Mouse (Mus musculus) forebrain, embryonic 14.5 days (tissue): ENCODE measurements at regions not wholly inside any gene's neighbourhood (a gene's known extent, or its start where the extent isn't known, plus 50 kb on each side); places are given as distances from the start of the nearest gene placed in this dataset.
A peak's percentile ranks its signal among the peaks of the same experiment; 100 is the strongest.
"Not testable (repeated sequence)": the region's sequence is repeated elsewhere in the genome, so short reads cannot be mapped to it uniquely, and the experiment has no call there.

ENCODE experiments used
- ATAC-seq: fragments of 200-750 bp; cut with Nextera tagmentation; 2 replicates; pipeline ENCODE4 v1.8.0; 2017; ENCODE audit warnings: mild to moderate bottlenecking, moderate library complexity
- DNase-seq: peaks from one replicate; pipeline ENCODE4 v3.0.0-alpha.2; 2015; ENCODE audit warnings: low spot score
- H3K27ac ChIP-seq: fragments of 300-500 bp; sonication (generic); 2 replicates; pipeline ENCODE4 v1.5.1; 2014; ENCODE audit warnings: low read depth, mild to moderate bottlenecking, control low read depth, low read length, moderate library complexity
- H3K27me3 ChIP-seq: fragments of 300-500 bp; sonication (generic); replicated peaks from 2 replicates; pipeline ENCODE4 v1.6.1; 2014; ENCODE audit warnings: low read length, control low read depth, mixed read lengths; ENCODE audit not compliant: control insufficient read depth, insufficient read depth
- H3K36me3 ChIP-seq: fragments of 300-500 bp; sonication (generic); 2 replicates; pipeline ENCODE4 v1.6.1; 2014; ENCODE audit warnings: low read length, control low read depth; ENCODE audit not compliant: control insufficient read depth, insufficient read depth
- H3K4me1 ChIP-seq: fragments of 300-500 bp; sonication (generic); 2 replicates; pipeline ENCODE4 v1.6.1; 2014; ENCODE audit warnings: antibody characterized with exemption, low read length, control low read depth; ENCODE audit not compliant: control insufficient read depth, insufficient read depth
- H3K4me2 ChIP-seq: fragments of 300-500 bp; sonication (generic); 2 replicates; pipeline ENCODE4 v1.6.1; 2014; ENCODE audit warnings: mild to moderate bottlenecking, control low read depth, low read length
- H3K4me3 ChIP-seq: fragments of 300-500 bp; sonication (generic); 2 replicates; pipeline ENCODE4 v1.5.1; 2014; ENCODE audit warnings: low read depth, low read length, control low read depth
- H3K9ac ChIP-seq: fragments of 300-500 bp; sonication (generic); 2 replicates; pipeline ENCODE4 v1.6.1; 2014; ENCODE audit warnings: mild to moderate bottlenecking, low read length, control low read depth, moderate library complexity
- H3K9me3 ChIP-seq: fragments of 300-500 bp; sonication (generic); replicated peaks from 2 replicates; pipeline ENCODE4 v1.6.1; 2016; ENCODE audit warnings: low read length, control low read depth, mixed read lengths; ENCODE audit not compliant: control insufficient read depth
- WGBS: fragments of 180-500 bp; shearing (Covaris S2); extraction: QIAGEN DNeasy Blood & Tissue Kit; methylation state at CpG from one replicate; pipeline ENCODE4 v1.1.7; 2014; 5-methylcytosine and 5-hydroxymethylcytosine counted together

DNA sequence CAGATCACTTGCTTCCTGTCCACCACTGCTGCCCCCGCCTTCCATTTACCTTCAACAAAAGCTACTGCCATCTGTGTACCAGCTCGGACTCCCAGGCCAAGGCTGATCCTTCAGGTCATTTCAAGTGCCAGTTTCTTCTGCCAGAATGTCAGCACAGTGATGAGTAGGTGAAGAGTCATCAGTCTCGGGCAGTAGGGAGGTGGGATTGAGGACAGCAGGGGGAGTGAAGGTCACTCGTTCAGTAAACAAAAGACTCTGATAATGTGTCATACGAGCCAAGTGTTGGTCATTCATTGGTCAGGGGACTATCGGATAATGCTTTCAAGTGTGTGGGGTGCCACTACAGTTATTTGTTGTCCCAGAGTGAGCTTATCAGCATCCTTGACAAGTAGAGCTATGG, 536.3 kb downstream of the Plxdc2 start:
- 84% methylated on average over 6 of the region's 6 CpGs for WGBS
- H3K4me3 ChIP-seq, H3K4me1 ChIP-seq, H3K27ac ChIP-seq, H3K36me3 ChIP-seq, H3K27me3 ChIP-seq, DNase-seq, H3K9ac ChIP-seq, H3K4me2 ChIP-seq, H3K9me3 ChIP-seq, ATAC-seq: not testable (repeated sequence)

DNA sequence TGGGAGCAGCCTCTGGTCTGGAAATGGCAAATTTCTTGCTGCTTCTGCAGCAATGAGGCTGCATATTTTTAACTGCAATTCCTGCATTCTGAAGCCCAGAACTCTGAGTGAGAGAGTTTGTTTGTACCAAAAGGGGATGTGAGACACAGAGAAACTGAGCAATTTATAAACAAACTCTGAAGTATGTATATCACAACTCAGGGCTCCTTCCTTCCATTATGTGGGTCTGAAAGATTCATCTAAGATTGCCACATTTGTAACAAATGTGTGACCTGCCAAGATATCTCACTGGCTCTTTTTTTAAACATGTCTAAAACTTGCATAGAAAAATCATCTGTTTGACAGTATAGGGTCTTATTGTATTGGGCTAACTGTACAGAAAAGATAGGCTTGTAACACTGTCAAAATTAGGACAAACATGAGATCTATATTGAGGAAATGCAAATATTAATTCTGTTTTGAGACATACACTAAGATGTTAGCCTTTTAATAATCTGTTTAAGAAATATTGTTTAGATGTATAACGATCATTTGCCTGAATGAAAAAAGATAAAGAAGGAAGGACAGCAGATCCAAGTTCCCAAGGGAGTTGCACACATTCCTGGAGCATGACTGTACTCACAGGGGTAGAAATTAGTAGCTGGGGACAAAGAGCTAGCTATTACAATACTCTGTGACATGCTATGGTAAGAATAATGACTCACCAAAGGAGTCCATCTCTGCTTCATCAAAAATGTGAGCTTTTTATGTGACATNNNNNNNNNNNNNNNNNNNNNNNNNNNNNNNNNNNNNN, 553.3 kb downstream of the Plxdc2 start:
- Histone ChIP-seq H3K4me3 (no peak overlapping the region), H3K36me3 (no peaks in the 10 kb centered on the region), H3K4me1 (no peaks in the 10 kb centered on the region), H3K27ac (no peak overlapping the region), H3K9ac (no peak overlapping the region), H3K27me3 (no peaks in the 10 kb centered on the region), H3K9me3 (no peaks in the 10 kb centered on the region), H3K4me2 (no peak overlapping the region)
- no peak for ATAC-seq
- DNase-seq = no peak
- WGBS = 79% methylated on average over 1 of the region's 1 CpGs

DNA sequence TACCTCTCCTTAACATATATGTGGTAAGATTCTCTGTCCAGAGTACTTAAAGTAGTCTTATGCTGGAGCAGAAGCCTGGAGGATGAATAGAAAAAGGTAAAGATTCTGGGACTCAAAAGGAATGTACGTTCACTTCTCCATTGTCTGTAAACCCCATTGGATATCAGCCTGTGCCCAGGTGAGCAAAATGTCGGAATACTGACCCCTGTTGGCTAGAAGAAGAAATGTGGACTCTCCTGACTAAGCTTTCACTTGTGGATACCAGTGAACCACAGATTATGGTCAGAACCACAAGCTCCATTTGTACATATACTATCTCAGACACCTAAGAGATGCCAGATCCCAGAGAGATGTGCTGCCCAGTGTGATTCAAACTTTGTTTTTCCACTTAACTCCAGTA, 558.5 kb downstream of the Plxdc2 start:
- no peak for ATAC-seq

DNA sequence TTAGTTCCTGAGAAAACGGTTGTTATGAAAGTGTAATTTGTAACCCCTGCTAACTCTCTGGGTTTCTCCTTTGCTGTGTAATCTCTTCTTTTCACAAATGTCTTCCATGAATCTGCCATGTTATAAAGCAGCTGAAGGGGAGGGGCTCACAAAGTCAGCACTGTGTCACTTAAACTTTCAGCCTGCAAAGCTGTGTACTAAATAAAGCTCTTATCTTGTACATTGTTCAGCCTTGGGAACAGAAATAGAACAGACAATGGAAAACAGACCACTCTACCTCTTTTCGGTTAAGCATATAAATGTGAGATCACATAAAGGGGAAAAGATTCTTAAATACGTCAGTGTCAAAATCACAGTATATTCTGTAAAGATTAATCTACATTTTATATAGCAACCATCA, 573.9 kb downstream of the Plxdc2 start:
- Histone ChIP-seq H3K4me3 (no peak overlapping the region), H3K4me1 (no peaks in the 10 kb centered on the region), H3K27me3 (no peaks in the 10 kb centered on the region), H3K36me3 (no peaks in the 10 kb centered on the region), H3K4me2 (no peak overlapping the region), H3K9me3 (no peaks in the 10 kb centered on the region), H3K9ac (no peak overlapping the region), H3K27ac (no peak overlapping the region)
- ATAC-seq (no peak), DNase-seq (no peak)
- WGBS = 92% methylated on average over 3 of the region's 3 CpGs

More for the DNA sequence above, 558.5 kb downstream of the Plxdc2 start:
- H3K27ac ChIP-seq = no peak overlapping the region
- peak; percentile 16 for DNase-seq
- H3K27me3 ChIP-seq = no peaks in the 10 kb centered on the region
- WGBS = 18% methylated on average over 2 of the region's 2 CpGs
- no peaks in the 10 kb centered on the region for H3K9me3 ChIP-seq
- H3K36me3 ChIP-seq = no peaks in the 10 kb centered on the region
- no peak overlapping the region for H3K4me2 ChIP-seq
- no peaks in the 10 kb centered on the region for H3K4me1 ChIP-seq
- H3K9ac ChIP-seq = no peak overlapping the region
- no peak overlapping the region for H3K4me3 ChIP-seq

DNA sequence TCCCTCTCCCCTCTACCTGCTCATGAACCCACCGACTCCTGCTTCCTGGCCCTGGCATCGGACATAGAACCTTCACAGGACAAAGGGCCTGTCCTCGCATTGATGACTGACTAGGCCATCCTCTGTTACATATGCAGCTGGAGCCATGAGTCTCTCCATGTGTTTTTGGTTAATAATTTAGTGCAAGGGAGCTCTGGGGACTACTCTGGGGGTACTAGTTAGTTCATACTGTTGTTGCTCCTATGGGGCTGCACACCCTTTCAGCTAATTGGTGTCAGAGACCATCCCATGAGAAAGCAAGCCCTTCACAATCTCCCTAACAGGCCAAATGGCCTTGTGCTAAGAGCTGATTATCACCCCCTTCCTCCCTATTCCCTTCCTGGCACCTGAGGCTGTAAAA, 603.3 kb downstream of the Plxdc2 start:
- Histone ChIP-seq H3K27me3 (no peaks in the 10 kb centered on the region), H3K4me2 (no peak overlapping the region), H3K4me3 (no peak overlapping the region), H3K9me3 (no peaks in the 10 kb centered on the region), H3K9ac (no peak overlapping the region), H3K36me3 (no peaks in the 10 kb centered on the region), H3K27ac (no peak overlapping the region), H3K4me1 (no peaks in the 10 kb centered on the region)
- ATAC-seq (no peak), DNase-seq (no peak)
- WGBS = 96% methylated on average over 3 of the region's 3 CpGs

DNA sequence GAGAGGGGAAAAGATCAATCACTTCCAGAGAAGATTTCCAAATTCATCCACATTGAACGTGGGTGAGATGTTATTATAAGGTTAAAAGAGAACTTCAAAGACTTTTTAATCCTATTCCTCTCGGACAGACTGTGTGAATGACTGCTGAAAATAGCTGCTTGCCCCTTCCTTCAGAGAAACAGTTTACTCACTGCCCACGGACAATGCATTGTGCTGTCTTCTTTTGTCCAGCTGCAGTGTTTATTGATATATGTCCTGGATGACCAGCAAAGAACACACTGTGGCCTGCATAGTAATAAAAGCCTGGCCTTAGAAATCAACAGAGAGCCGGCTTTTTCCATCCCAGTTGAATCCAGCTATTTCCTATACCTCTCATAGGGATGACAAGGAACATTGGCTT, 621.3 kb downstream of the Plxdc2 start:
- DNase-seq (peak; percentile 1), ATAC-seq (no peak)
- Histone ChIP-seq H3K9me3 (no peaks in the 10 kb centered on the region), H3K4me1 (no peaks in the 10 kb centered on the region), H3K27ac (no peak overlapping the region), H3K27me3 (no peaks in the 10 kb centered on the region), H3K4me3 (no peak overlapping the region), H3K9ac (no peak overlapping the region), H3K4me2 (no peak overlapping the region), H3K36me3 (no peaks in the 10 kb centered on the region)
- WGBS = 4% methylated on average over 4 of the region's 4 CpGs

DNA sequence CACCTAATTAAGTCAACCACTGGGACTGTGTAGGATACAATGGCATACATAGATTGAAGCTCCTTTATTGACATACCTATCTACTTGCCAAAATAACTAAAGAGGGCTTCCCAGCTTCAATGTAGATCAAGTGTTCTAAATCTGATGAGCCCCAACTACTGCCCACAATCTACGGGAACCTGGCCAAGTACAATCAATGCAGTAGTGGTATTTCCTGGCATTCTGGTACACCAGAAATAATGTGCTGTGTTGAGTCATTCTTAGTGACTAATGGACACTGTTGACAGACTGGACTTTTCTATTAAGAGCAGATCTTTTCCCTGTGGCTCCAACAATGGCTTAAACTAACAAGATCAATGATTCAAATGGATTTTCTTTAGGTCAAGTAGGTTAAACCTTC, 626.7 kb downstream of the Plxdc2 start:
- no peak overlapping the region for H3K4me3 ChIP-seq
- ATAC-seq (no peak), DNase-seq (no peak)
- H3K36me3 ChIP-seq = no peaks in the 10 kb centered on the region
- no peaks in the 10 kb centered on the region for H3K4me1 ChIP-seq
- H3K27ac ChIP-seq = no peak overlapping the region
- no peaks in the 10 kb centered on the region for H3K9me3 ChIP-seq
- no peak overlapping the region for H3K4me2 ChIP-seq
- WGBS = 89% methylated on average over 1 of the region's 1 CpGs
- no peak overlapping the region for H3K9ac ChIP-seq
- no peaks in the 10 kb centered on the region for H3K27me3 ChIP-seq

DNA sequence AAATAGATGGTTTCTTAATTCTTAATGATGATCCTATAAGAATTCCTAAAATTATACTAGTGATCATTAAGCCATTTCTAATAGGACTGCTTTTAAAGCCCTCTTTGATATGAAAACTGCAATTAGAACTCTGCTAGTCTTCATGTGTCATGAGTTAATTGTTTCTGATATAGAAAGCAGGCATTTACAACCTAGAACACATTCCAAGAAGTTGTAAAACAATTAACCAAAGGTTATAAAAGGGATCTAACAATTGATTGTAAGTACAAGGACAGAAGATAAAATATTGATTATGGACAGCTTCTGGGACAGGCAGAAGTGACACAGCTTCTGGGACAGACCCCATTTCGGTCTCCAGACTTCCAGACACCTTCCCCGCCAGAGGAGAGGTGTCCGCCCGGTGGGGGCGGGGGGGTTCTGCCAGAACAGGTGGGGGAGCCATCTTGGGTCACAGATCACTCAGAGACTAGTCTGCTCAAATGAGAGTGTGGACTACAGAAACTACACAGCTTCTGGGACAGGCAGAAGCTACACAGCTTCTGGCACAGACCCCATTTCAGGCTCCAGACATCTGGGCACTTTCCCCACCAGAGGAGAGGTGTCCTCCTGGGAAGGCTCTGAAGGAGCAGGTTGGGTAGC, 627.6 kb downstream of the Plxdc2 start:
- ATAC-seq = no peak
- Histone ChIP-seq H3K27me3 (no peaks in the 10 kb centered on the region), H3K36me3 (no peaks in the 10 kb centered on the region), H3K9me3 (no peaks in the 10 kb centered on the region), H3K27ac (no peak overlapping the region), H3K4me1 (no peaks in the 10 kb centered on the region), H3K4me2 (no peak overlapping the region), H3K9ac (no peak overlapping the region), H3K4me3 (no peak overlapping the region)
- 92% methylated on average over 5 of the region's 5 CpGs for WGBS
- DNase-seq = no peak
